Mouse (Mus musculus): ENCODE data around the gene Lrpap1.

- TF ChIP-seq CTCF (IDR thresholded peaks at IDR 0.05) (no peak), POLR2A (IDR thresholded peaks at IDR 0.05; ENCODE audit: insufficient read depth, low read depth, low read length) (no peak)
Observed at GRCm38 (mm10) chr5:35057582-35057981, 48.0 kb downstream of the Lrpap1 start.

All from heart, adult 2 months (tissue).